ENCODE assay signal across 27 mouse cellular contexts in genomic region chr5:104195086-104195485, GRCm38 (mm10). TPM values are rescaled to one million over a fixed set of nuclear protein-coding genes. Genes with fewer than 3 reads are reported as not detected.
A peak's percentile ranks its signal among the peaks of the same experiment; 100 is the strongest.
DNase-seq lines count a peak whose midpoint lies in the region; ATAC-seq lines count a peak whose summit lies in the region.
"Had no signal": no experiment of that assay in that cellular context is flagged by ENCODE, and none has a peak within 500 bp of the region (broad histone marks: within the 10 kb centered on the region; RNA-seq: fewer than 3 reads in every experiment).

No protein-coding gene starts in this region.

- no peak for DNase-seq in frontal cortex, postnatal 10 days (ENCODE audit: low spot score in 2 of 2)
- peak; percentile 32 to 65 for DNase-seq in layer of hippocampus, adult 18-20 months (ENCODE audit: low spot score in 2 of 2)
- DNase-seq in layer of hippocampus, postnatal 25 days (ENCODE audit: extremely low spot score in 1 of 2, low spot score in 1 of 2): no peak
- DNase-seq in layer of hippocampus, postnatal 10 days (ENCODE audit: low spot score in 2 of 2): peak; percentile 7 to 23
- no peak for DNase-seq in kidney, adult 8-10 months
- no peak for DNase-seq in thymus, adult 18-20 months
- DNase-seq: adrenal gland, adult 8-10 months; cerebellum, adult 18-20 months; cerebellum, postnatal 10 days; heart, adult 18-20 months; heart, postnatal 36 days; kidney, adult 2 months; kidney, postnatal 4 days; liver; lung, adult 2 months; lung, postnatal 10 days; retina, postnatal 1 day; right cerebral cortex, postnatal 25 days; thymus, postnatal 4 days had no signal

- peak; percentile 59 for ATAC-seq in frontal cortex, adult (ENCODE audit: low TSS enrichment)
- ATAC-seq: CD4-positive, CD25-positive, alpha-beta regulatory T cell, adult 4 months; hindbrain, postnatal 0 days; intestine, embryonic 15.5 days; midbrain, embryonic 13.5 days had no signal

RNA-seq across cellular contexts. Expression of gene Dmp1, which starts 7.3 kb away (rescaled TPM):
- total RNA-seq in layer of hippocampus, adult 18-20 months (2021): 1 to 10 TPM; 7.5 to 7.7 TPM
- total RNA-seq in layer of hippocampus, postnatal 25 days (2021): 1 to 10 TPM; 2.9 to 3.2 TPM
- total RNA-seq in layer of hippocampus, postnatal 10 days (2021): 1 to 10 TPM in 1 of 2 experiments, under 1 TPM in 1; 0.55 to 1.4 TPM
- total RNA-seq: heart, adult 18-20 months; heart, postnatal 36 days; megakaryocyte-erythroid progenitor cell, adult 5-6 weeks; monocyte, adult 5-6 weeks had no signal

RNA-seq across cellular contexts. Expression of gene Dspp, which starts 24.6 kb away (rescaled TPM):
- under 1 TPM in 1 of 2 experiments, not detected in 1; 0.08 TPM for total RNA-seq in layer of hippocampus, adult 18-20 months (2021)
- total RNA-seq in layer of hippocampus, postnatal 25 days (2021): under 1 TPM; 0.07 TPM
- total RNA-seq in layer of hippocampus, postnatal 10 days (2021): not detected
- total RNA-seq: adrenal gland, adult 8-10 months; gastrocnemius, postnatal 36 days; heart, adult 18-20 months; heart, postnatal 36 days; hindbrain, postnatal 0 days; megakaryocyte-erythroid progenitor cell, adult 5-6 weeks; monocyte, adult 5-6 weeks had no signal

Comparison
In these comparisons a context has a peak if more than half of its experiments do, and no peak if none do; other contexts are left out.
1. DNase-seq: peak in layer of hippocampus, adult 18-20 months (2 of 2) and layer of hippocampus, postnatal 10 days (2 of 2); none in frontal cortex, postnatal 10 days (0 of 2), layer of hippocampus, postnatal 25 days (0 of 2), kidney, adult 8-10 months (0 of 2) and thymus, adult 18-20 months (0 of 2).